Mouse (Mus musculus): ENCODE data around the gene Omt2a. TPM values are rescaled to one million over a fixed set of nuclear protein-coding genes. Genes with fewer than 3 reads are reported as not detected.
A peak's percentile ranks its signal among the peaks of the same experiment; 100 is the strongest.

Gene Omt2a
- polyA plus RNA-seq (2014; fragmentation: Nextera tagmentation; extraction: Ambion mirVana) = not detected in 2 replicates

- Histone ChIP-seq H3K4me1 (replicated peaks; ENCODE audit: control insufficient read depth, insufficient read depth, low read length) (no peaks in the 10 kb centered on the region), H3K9ac (ENCODE audit: low read length) (no peak within 1 kb of the TSS), H3K4me3 (ENCODE audit: low read depth, low read length) (no peak within 1 kb of the TSS), H3K4me2 (ENCODE audit: low read depth, low read length, severe bottlenecking) (no peak within 1 kb of the TSS), H3K9me3 (ENCODE audit: control insufficient read depth, low read length) (no peaks in the 10 kb centered on the region), H3K27me3 (ENCODE audit: control insufficient read depth, insufficient read depth, low read length) (no peaks in the 10 kb centered on the region), H3K27ac (ENCODE audit: low read depth, low read length) (no peak within 1 kb of the TSS), H3K36me3 (ENCODE audit: control insufficient read depth, insufficient read depth, low read length) (no peaks in the 10 kb centered on the region)
- ATAC-seq (replicated peaks; ENCODE audit: low FRiP score) (no peak), DNase-seq (ENCODE audit: low spot score) (no peak)
- WGBS = 91% methylated on average over 2 of the region's 2 CpGs
Measured at GRCm38 (mm10) chr9:78314696-78315095, at the start of gene Omt2a. Gene Omt2a, minus strand, starts transcription at chr9:78314796.

- 82% methylated on average over 6 of the region's 6 CpGs for WGBS
- no peak for DNase-seq (ENCODE audit: low spot score)
- Histone ChIP-seq H3K4me3 (ENCODE audit: low read depth, low read length) (no peak overlapping the region), H3K9me3 (ENCODE audit: control insufficient read depth, low read length) (no peaks in the 10 kb centered on the region), H3K4me2 (ENCODE audit: low read depth, low read length, severe bottlenecking) (no peak overlapping the region), H3K4me1 (replicated peaks; ENCODE audit: control insufficient read depth, insufficient read depth, low read length) (no peaks in the 10 kb centered on the region), H3K27ac (ENCODE audit: low read depth, low read length) (no peak overlapping the region), H3K27me3 (ENCODE audit: control insufficient read depth, insufficient read depth, low read length) (no peaks in the 10 kb centered on the region), H3K9ac (ENCODE audit: low read length) (no peak overlapping the region), H3K36me3 (ENCODE audit: control insufficient read depth, insufficient read depth, low read length) (no peaks in the 10 kb centered on the region)
- no peak for ATAC-seq (replicated peaks; ENCODE audit: low FRiP score)
Measured at GRCm38 (mm10) chr9:78363374-78363773, 48.8 kb upstream of the Omt2a start.

- no peak for ATAC-seq (replicated peaks; ENCODE audit: low FRiP score)
- DNase-seq (ENCODE audit: low spot score) = no peak
- 43% methylated on average over 2 of the region's 2 CpGs for WGBS
- no peak overlapping the region for H3K27ac ChIP-seq (ENCODE audit: low read depth, low read length)
- H3K9ac ChIP-seq (ENCODE audit: low read length) = no peak overlapping the region
- H3K4me3 ChIP-seq (ENCODE audit: low read depth, low read length) = no peak overlapping the region
- H3K27me3 ChIP-seq (ENCODE audit: control insufficient read depth, insufficient read depth, low read length) = no peaks in the 10 kb centered on the region
- no peaks in the 10 kb centered on the region for H3K9me3 ChIP-seq (ENCODE audit: control insufficient read depth, low read length)
- no peak overlapping the region for H3K4me2 ChIP-seq (ENCODE audit: low read depth, low read length, severe bottlenecking)
- H3K36me3 ChIP-seq (ENCODE audit: control insufficient read depth, insufficient read depth, low read length) = no peaks in the 10 kb centered on the region
- no peaks in the 10 kb centered on the region for H3K4me1 ChIP-seq (replicated peaks; ENCODE audit: control insufficient read depth, insufficient read depth, low read length)
Measured at GRCm38 (mm10) chr9:78360484-78360872, 45.9 kb upstream of the Omt2a start.

- H3K9ac ChIP-seq (ENCODE audit: low read length) = no peak overlapping the region
- H3K27me3 ChIP-seq (ENCODE audit: control insufficient read depth, insufficient read depth, low read length) = no peaks in the 10 kb centered on the region
- H3K36me3 ChIP-seq (ENCODE audit: control insufficient read depth, insufficient read depth, low read length) = no peaks in the 10 kb centered on the region
- no peak overlapping the region for H3K4me2 ChIP-seq (ENCODE audit: low read depth, low read length, severe bottlenecking)
- no peaks in the 10 kb centered on the region for H3K9me3 ChIP-seq (ENCODE audit: control insufficient read depth, low read length)
- DNase-seq (ENCODE audit: low spot score) (no peak), ATAC-seq (replicated peaks; ENCODE audit: low FRiP score) (no peak)
- WGBS = 80% methylated on average over 6 of the region's 6 CpGs
- H3K4me1 ChIP-seq (replicated peaks; ENCODE audit: control insufficient read depth, insufficient read depth, low read length) = no peaks in the 10 kb centered on the region
- H3K4me3 ChIP-seq (ENCODE audit: low read depth, low read length) = no peak overlapping the region
- H3K27ac ChIP-seq (ENCODE audit: low read depth, low read length) = no peak overlapping the region
Measured at GRCm38 (mm10) chr9:78359750-78360483, 45.3 kb upstream of the Omt2a start.

- no peaks in the 10 kb centered on the region for H3K27me3 ChIP-seq (ENCODE audit: control insufficient read depth, insufficient read depth, low read length)
- H3K4me2 ChIP-seq (ENCODE audit: low read depth, low read length, severe bottlenecking) = no peak overlapping the region
- H3K9me3 ChIP-seq (ENCODE audit: control insufficient read depth, low read length) = no peaks in the 10 kb centered on the region
- ATAC-seq (replicated peaks; ENCODE audit: low FRiP score) (peak; percentile 76), DNase-seq (ENCODE audit: low spot score) (peak; percentile 83)
- H3K27ac ChIP-seq (ENCODE audit: low read depth, low read length) = no peak overlapping the region
- H3K9ac ChIP-seq (ENCODE audit: low read length) = no peak overlapping the region
- no peak overlapping the region for H3K4me3 ChIP-seq (ENCODE audit: low read depth, low read length)
- H3K36me3 ChIP-seq (ENCODE audit: control insufficient read depth, insufficient read depth, low read length) = no peaks in the 10 kb centered on the region
- H3K4me1 ChIP-seq (replicated peaks; ENCODE audit: control insufficient read depth, insufficient read depth, low read length) = no peaks in the 10 kb centered on the region
- 14% methylated on average over 9 of the region's 9 CpGs for WGBS
Measured at GRCm38 (mm10) chr9:78358053-78358452, 43.5 kb upstream of the Omt2a start.

GRCm38 (mm10) chr9:78355611-78356010 lies 41.0 kb upstream of the Omt2a start, which contains the start of gene Gsta2:
Gene Gsta2, minus strand, starts transcription at chr9:78355788.
- 87% methylated on average over 8 of the region's 8 CpGs for WGBS
- no peaks in the 10 kb centered on the region for H3K27me3 ChIP-seq (ENCODE audit: control insufficient read depth, insufficient read depth, low read length)
- H3K27ac ChIP-seq (ENCODE audit: low read depth, low read length) = no peak within 1 kb of the TSS
- no peak within 1 kb of the TSS for H3K9ac ChIP-seq (ENCODE audit: low read length)
- H3K4me2 ChIP-seq (ENCODE audit: low read depth, low read length, severe bottlenecking) = no peak within 1 kb of the TSS
- no peaks in the 10 kb centered on the region for H3K9me3 ChIP-seq (ENCODE audit: control insufficient read depth, low read length)
- DNase-seq (ENCODE audit: low spot score) (no peak), ATAC-seq (replicated peaks; ENCODE audit: low FRiP score) (no peak)
- H3K4me1 ChIP-seq (replicated peaks; ENCODE audit: control insufficient read depth, insufficient read depth, low read length) = no peaks in the 10 kb centered on the region
- H3K36me3 ChIP-seq (ENCODE audit: control insufficient read depth, insufficient read depth, low read length) = no peaks in the 10 kb centered on the region
- no peak within 1 kb of the TSS for H3K4me3 ChIP-seq (ENCODE audit: low read depth, low read length)

GRCm38 (mm10) chr9:78354665-78355578 lies 40.3 kb upstream of the Omt2a start:
- no peaks in the 10 kb centered on the region for H3K36me3 ChIP-seq (ENCODE audit: control insufficient read depth, insufficient read depth, low read length)
- no peak overlapping the region for H3K4me3 ChIP-seq (ENCODE audit: low read depth, low read length)
- no peak overlapping the region for H3K27ac ChIP-seq (ENCODE audit: low read depth, low read length)
- no peak for ATAC-seq (replicated peaks; ENCODE audit: low FRiP score)
- no peak overlapping the region for H3K4me2 ChIP-seq (ENCODE audit: low read depth, low read length, severe bottlenecking)
- no peak overlapping the region for H3K9ac ChIP-seq (ENCODE audit: low read length)
- 82% methylated on average over 11 of the region's 11 CpGs for WGBS
- no peaks in the 10 kb centered on the region for H3K27me3 ChIP-seq (ENCODE audit: control insufficient read depth, insufficient read depth, low read length)
- DNase-seq (ENCODE audit: low spot score) = no peak
- H3K9me3 ChIP-seq (ENCODE audit: control insufficient read depth, low read length) = no peaks in the 10 kb centered on the region
- H3K4me1 ChIP-seq (replicated peaks; ENCODE audit: control insufficient read depth, insufficient read depth, low read length) = no peaks in the 10 kb centered on the region

GRCm38 (mm10) chr9:78351504-78352220 lies 37.1 kb upstream of the Omt2a start:
- 87% methylated on average over 6 of the region's 6 CpGs for WGBS
- Histone ChIP-seq H3K27ac (ENCODE audit: low read depth, low read length) (no peak overlapping the region), H3K4me1 (replicated peaks; ENCODE audit: control insufficient read depth, insufficient read depth, low read length) (no peaks in the 10 kb centered on the region), H3K4me2 (ENCODE audit: low read depth, low read length, severe bottlenecking) (no peak overlapping the region), H3K9me3 (ENCODE audit: control insufficient read depth, low read length) (no peaks in the 10 kb centered on the region), H3K9ac (ENCODE audit: low read length) (no peak overlapping the region), H3K36me3 (ENCODE audit: control insufficient read depth, insufficient read depth, low read length) (no peaks in the 10 kb centered on the region), H3K27me3 (ENCODE audit: control insufficient read depth, insufficient read depth, low read length) (no peaks in the 10 kb centered on the region), H3K4me3 (ENCODE audit: low read depth, low read length) (no peak overlapping the region)
- DNase-seq (ENCODE audit: low spot score) (no peak), ATAC-seq (replicated peaks; ENCODE audit: low FRiP score) (no peak)
